22 mouse cellular contexts compared by ENCODE assay signal in the genomic region with DNA sequence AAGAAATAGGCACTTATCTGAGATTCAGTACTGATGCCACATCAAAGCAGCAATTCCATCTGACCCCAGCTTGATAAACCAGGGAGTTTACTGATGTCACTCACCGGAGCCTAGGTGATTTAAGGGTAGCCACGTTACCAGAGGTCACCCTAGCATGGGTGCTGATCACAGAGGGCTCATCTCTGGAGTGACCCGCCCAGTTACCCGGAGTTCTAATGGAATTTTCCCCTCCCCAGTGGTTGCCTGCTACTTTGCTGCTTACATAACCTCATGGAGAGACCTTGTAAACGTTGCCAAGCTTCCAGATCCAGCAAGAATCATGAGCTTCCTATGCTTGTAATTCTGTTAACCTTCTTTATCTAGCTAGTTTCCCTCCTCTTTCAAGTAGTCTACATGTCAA.
"Had no signal": no experiment of that assay in that cellular context is flagged by ENCODE, and none has a peak within 500 bp of the region (broad histone marks: within the 10 kb centered on the region; RNA-seq: fewer than 3 reads in every experiment).

No protein-coding gene starts in this region.

- H3K27me3 ChIP-seq: lung, embryonic 15.5 days; megakaryocyte, embryonic 14.5 days; neural tube, embryonic 12.5 days; neural tube, embryonic 15.5 days had no signal

- DNase-seq: kidney, postnatal 10 days; kidney, postnatal 36 days; layer of hippocampus, postnatal 36 days; lung, adult 18-20 months; lung, postnatal 10 days; lung, postnatal 36 days; midbrain, embryonic 14.5 days; right cerebral cortex, adult 18-20 months; right cerebral cortex, postnatal 14 days; right cerebral cortex, postnatal 4 days; thymus, adult 2 months; thymus, postnatal 14 days; thymus, postnatal 4 days had no signal

- H3K36me3 ChIP-seq: lung, embryonic 15.5 days; neural tube, embryonic 12.5 days; neural tube, embryonic 15.5 days had no signal

- H3K9ac ChIP-seq: liver, embryonic 14.5 days; lung, embryonic 15.5 days; neural tube, embryonic 12.5 days; neural tube, embryonic 15.5 days had no signal

- H3K4me3 ChIP-seq: left cerebral cortex, adult 2 months; lung, embryonic 15.5 days; megakaryocyte, embryonic 14.5 days; neural tube, embryonic 12.5 days; neural tube, embryonic 15.5 days had no signal

- H3K9me3 ChIP-seq: lung, embryonic 15.5 days; neural tube, embryonic 12.5 days; neural tube, embryonic 15.5 days had no signal

- H3K4me1 ChIP-seq: lung, embryonic 15.5 days; megakaryocyte, embryonic 14.5 days; neural tube, embryonic 12.5 days; neural tube, embryonic 15.5 days had no signal

- H3K4me2 ChIP-seq: liver, embryonic 11.5 days; lung, embryonic 15.5 days; midbrain, embryonic 11.5 days; neural tube, embryonic 12.5 days; neural tube, embryonic 15.5 days had no signal

- H3K27ac ChIP-seq: left cerebral cortex, adult 2 months; liver, embryonic 14.5 days; lung, embryonic 15.5 days; neural tube, embryonic 12.5 days; neural tube, embryonic 15.5 days; stomach, postnatal 0 days had no signal
